Mouse (Mus musculus) stomach, postnatal 0 days (tissue): ENCODE data around the gene Plpp2.

Experiments
- CTCF ChIP-seq: IDR thresholded peaks from 2 replicates; pipeline ENCODE4 v1.5.1; 2016; ENCODE audit warnings: antibody characterized with exemption, low read depth, mild to moderate bottlenecking, moderate library complexity
- EP300 ChIP-seq: optimal IDR thresholded peaks from 2 replicates; pipeline ENCODE3; 2016; ENCODE audit warnings: antibody characterized with exemption

DNA sequence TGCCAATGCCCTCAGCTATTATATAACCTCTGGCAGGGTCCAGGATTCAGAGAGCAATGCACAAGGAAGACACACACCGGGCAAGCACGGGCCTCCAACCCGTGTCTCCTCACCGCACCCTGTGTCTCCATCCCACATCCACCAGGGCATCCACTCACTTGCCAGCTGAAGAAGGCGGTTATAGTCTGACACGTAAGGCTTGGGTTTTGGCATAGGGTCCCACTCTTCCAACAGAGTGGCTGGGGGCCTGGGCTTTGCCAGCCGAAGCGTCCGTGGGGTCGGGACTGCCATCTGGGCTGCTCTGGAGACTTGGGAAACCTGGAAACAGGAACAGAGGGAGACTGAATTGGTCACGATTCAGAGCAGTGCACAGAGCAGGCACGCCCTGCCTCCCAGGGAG lies 46.2 kb upstream of the Plpp2 start:
- TF ChIP-seq CTCF = no peak
- no peak for TF ChIP-seq EP300
